Mouse (Mus musculus): ENCODE measurements at regions not wholly inside any gene's neighbourhood (a gene's known extent, or its start where the extent isn't known, plus 50 kb on each side); places are given as distances from the start of the nearest gene placed in this dataset.
"Not testable (repeated sequence)": the region's sequence is repeated elsewhere in the genome, so short reads cannot be mapped to it uniquely, and the experiment has no call there.

GRCm38 (mm10) chr17:4024384-4024783 lies 328.3 kb upstream of the Nox3 start:
- DNase-seq (ENCODE audit: low spot score) = no peak

DNA sequence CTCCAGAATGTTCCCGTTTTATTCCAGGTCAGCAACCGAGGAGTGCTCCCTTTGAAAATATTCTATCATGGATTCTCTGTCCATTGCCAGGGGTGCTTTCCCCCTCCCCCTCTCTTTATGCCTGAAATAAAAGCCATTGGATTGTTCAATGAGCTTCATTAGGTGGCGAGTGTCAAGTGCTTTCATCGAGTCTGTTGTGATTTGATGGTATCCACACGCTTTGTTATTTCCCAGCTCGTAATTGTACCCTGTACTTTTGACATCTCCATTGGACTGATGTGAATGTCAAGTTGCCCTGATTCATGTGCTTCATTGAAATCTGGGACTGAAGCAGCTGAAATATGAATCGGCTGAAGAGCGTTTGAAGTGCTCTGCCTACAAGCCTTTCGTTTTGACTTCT lies 333.1 kb upstream of the Nox3 start:
- no peak for DNase-seq (ENCODE audit: low spot score)

- no peak for DNase-seq (ENCODE audit: low spot score)
Observed at GRCm38 (mm10) chr17:4034816-4035360, 338.8 kb upstream of the Nox3 start.

DNA sequence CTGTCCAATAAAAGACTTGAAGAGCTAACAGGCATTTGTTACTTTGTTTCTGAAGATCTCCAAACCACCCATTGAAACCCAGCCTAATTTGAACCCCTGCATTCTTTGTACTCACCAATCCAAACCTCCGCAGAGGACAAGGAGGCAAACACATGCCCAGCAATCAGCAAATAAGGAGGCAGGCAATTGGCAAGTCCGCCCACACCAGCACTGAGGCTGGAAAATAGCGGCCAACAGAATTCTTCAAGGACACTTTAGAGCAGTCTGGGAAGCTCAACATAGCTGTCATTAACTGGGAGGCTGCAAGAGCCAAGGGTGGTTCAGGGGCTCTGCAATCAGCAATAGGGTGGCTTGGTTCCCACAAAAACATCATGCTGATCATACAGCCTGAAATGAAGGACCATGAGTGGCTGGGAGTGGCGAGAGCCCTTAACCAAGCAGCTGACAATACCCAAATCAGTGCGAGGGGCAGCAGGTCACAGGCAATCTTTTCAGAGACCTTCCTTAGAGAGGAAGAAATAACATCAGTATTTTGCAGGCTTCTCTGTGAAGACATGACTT lies 344.1 kb upstream of the Nox3 start:
- peak; percentile 13 for DNase-seq (ENCODE audit: low spot score)

- DNase-seq (ENCODE audit: low spot score) = not testable (repeated sequence)
Observed at GRCm38 (mm10) chr17:4060186-4060585, 364.1 kb upstream of the Nox3 start.

GRCm38 (mm10) chr17:4073381-4073780 lies 377.3 kb upstream of the Nox3 start:
- no peak for DNase-seq (ENCODE audit: low spot score)

- no peak for DNase-seq (ENCODE audit: low spot score)
Observed at GRCm38 (mm10) chr17:4080564-4080963, 384.5 kb upstream of the Nox3 start.

- DNase-seq (ENCODE audit: low spot score) = no peak
Observed at GRCm38 (mm10) chr17:4094621-4095020, 398.6 kb upstream of the Nox3 start.

DNA sequence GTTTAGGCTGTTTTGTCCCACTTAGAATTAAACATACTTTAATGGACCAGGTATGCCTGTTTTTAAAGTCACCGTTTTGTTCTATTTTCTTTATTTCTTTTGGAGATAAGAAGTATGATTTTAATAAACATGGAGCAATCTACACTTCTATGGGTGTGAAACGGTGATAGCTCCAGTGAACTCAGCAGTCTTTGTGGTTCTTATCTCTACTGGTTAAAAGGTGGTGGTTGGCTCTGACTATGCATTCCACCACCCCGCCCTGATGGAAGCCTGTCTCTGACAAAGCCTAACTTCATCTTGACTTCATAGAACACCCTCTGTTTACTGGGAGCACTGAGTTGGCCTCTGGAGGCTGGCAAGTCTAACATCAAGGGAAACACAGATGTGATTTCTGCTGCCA lies 407.3 kb upstream of the Nox3 start:
- no peak for DNase-seq (ENCODE audit: low spot score)

GRCm38 (mm10) chr17:4109263-4109662 lies 413.2 kb upstream of the Nox3 start:
- DNase-seq (ENCODE audit: low spot score) = no peak

DNA sequence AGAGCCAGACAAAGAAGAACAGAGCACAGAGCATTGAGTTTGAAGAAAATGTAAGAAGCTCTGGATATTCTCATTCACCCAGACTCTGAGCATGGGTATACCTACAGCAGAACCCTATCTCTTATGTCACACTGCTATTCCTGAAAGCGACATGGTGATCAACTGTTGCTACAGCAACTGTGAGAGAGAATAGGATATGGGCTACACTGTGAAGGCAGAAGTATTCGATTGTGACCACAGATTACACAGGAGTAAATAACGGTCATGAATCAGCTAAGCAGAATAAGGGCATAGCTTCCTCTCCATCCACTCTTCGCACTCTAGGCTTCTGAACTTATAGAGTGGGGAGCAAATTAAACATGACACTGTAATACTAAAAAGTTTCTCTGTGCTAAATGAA lies 417.0 kb upstream of the Nox3 start:
- no peak for DNase-seq (ENCODE audit: low spot score)

GRCm38 (mm10) chr17:4116476-4116875 lies 420.4 kb upstream of the Nox3 start:
- no peak for DNase-seq (ENCODE audit: low spot score)

- DNase-seq (ENCODE audit: low spot score) = peak; percentile 30
Observed at GRCm38 (mm10) chr17:4133678-4134077, 437.6 kb upstream of the Nox3 start.

DNA sequence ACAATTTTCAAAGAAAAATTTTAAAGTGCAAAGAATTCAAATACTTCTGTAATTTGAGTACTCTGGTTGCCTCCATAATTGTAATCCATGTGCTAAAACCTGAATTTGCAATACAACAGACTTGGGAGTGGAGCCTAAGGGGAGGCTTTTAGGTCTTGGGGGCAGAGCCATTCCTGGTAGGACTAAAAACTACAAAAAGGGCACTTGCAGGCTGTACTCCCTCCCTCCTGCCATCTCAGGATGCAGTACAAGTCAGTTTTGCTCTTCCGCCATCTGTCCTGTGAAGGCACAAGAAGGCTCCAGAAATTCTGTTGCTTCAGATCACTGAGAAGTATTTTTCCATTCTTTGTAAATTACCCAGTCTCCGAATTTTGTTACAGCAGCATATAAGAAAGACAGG lies 467.4 kb upstream of the Nox3 start:
- no peak for DNase-seq (ENCODE audit: low spot score)

- peak; percentile 78 for DNase-seq (ENCODE audit: low spot score)
Observed at GRCm38 (mm10) chr17:4173951-4174361, 477.9 kb upstream of the Nox3 start.

- no peak for DNase-seq (ENCODE audit: low spot score)
Observed at GRCm38 (mm10) chr17:4175006-4175405, 478.9 kb upstream of the Nox3 start.

DNA sequence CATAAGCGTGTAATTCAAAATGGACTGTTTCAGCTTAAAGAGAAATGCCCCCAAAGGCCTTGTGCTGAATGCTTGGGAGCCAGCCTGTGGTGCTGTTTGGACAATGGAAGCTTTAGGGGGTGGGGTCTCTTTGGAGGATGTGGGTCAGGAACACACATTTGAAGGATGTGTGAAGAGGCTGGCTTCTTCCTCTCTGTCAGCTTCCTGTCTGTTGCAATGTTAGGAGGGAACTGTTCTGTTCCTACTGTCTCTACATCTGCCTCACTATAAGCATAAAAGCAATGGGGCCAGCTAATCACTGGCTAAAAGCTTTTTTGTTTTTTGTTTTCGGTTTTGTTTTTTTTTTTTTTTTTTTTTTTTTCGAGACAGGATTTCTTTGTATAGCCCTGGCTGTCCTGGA lies 480.5 kb upstream of the Nox3 start:
- DNase-seq (ENCODE audit: low spot score) = no peak

DNA sequence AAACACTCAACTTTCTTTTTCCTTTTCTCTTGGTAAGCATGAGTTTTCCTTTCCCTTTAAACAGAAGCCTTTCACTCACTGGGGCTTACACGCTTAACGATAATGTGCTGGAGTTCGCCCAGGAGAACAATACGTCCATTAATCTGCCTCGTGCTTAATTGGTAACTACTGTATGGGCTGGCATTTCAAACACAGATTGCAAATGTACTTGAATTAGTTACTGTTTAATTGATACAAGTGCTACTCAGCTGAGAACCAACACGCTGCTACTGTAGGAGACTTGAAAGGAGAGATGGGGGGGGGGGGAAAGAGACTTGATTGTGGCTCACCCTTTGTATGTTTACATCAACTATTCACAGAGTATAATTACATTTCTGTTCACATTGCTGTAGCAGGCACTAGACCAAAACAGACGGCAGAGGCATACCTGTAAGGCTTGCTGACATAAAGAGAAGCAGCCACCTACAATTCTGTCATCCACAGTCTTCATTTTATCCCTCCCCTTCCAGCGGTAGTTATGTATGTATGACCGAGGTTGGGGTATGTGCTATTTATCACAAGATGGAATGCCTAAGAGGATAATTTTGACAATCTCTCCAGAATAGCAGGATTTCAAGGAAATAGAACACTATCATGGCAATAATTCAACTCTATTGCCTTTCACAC lies 481.6 kb upstream of the Nox3 start:
- DNase-seq (ENCODE audit: low spot score) = no peak

GRCm38 (mm10) chr17:4179271-4179670 lies 483.2 kb upstream of the Nox3 start:
- no peak for DNase-seq (ENCODE audit: low spot score)

- no peak for DNase-seq (ENCODE audit: low spot score)
Observed at GRCm38 (mm10) chr17:4182106-4182505, 486.0 kb upstream of the Nox3 start.

GRCm38 (mm10) chr17:4186802-4187201 lies 490.7 kb upstream of the Nox3 start:
- DNase-seq (ENCODE audit: low spot score) = no peak

DNA sequence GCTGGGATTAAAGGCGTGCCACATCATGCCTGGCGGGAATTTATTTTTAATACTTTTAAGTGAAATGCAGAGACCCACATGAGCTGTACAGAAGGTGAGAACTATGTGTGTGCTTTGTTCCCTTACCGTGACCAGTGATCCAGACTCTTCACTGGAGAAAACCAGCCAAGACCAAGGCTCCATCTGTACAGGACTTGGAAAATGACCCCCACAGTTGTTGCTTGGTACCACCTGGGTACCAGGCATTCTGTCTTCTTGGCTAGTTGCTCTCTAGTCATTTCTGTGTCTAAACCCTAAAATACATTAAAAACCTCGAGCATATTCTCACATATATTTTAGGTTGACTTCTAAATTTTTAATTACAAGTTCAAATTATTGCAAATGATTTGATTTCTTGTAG lies 491.5 kb upstream of the Nox3 start:
- DNase-seq (ENCODE audit: low spot score) = no peak

DNA sequence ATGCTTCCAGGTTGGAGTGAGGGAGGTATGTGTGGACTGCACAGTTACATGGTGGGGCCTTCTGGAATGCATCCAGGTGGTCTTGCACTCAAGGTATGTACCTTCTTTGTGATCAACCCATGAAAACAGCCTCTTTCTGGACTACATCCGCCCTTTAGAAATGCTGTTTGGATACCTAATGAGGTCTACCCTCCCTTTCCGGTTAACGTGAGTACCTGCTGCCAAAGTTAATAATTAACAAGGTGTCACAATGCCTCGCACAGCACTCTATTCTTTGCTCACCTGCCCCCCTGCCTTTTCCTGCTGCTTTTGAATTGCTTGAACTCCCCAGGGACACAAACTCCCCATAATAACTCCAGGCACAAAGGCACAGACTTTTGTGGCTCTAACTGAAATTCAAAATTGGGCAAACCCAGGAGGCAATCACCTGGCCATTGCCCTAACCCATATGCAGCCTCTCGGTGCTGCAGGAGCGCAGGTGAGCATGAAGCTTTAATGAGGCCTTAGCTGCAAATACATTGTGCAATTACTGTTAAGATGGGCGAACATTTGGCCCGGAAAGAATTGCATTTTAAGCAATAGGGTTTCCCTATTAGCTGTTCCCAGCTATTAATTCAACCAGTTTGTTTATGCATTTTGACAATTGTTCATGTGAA lies 500.9 kb upstream of the Nox3 start:
- no peak for DNase-seq (ENCODE audit: low spot score)
